Mouse (Mus musculus) c-Kit-positive CD71-positive TER-119-negative erythroid progenitor cells, embryonic 14.5 days (primary cell): ENCODE results near the gene Dcun1d1.
A peak's percentile ranks its signal among the peaks of the same experiment; 100 is the strongest.

Source experiments
- DNase-seq: peaks from one replicate; pipeline ENCODE4 v3.0.0-alpha.2; 2013; ENCODE audit warnings: low read depth

Dcun1d1 gene

GRCm38 (mm10) chr3:35937345-35937744 is at the start of gene Dcun1d1:
TSS of gene Dcun1d1 (minus strand) at chr3:35937445.
- DNase-seq = no peak

- DNase-seq = no peak
These were observed 49.0 kb upstream of the Dcun1d1 start for GRCm38 (mm10) chr3:35986266-35986665.

- peak; percentile 46 for DNase-seq
These were observed 36.3 kb upstream of the Dcun1d1 start for GRCm38 (mm10) chr3:35973551-35973950.

GRCm38 (mm10) chr3:35972985-35973384 is 35.7 kb upstream of the Dcun1d1 start:
- DNase-seq = peak; percentile 34

GRCm38 (mm10) chr3:35971149-35971548 is 33.9 kb upstream of the Dcun1d1 start:
- DNase-seq = no peak

GRCm38 (mm10) chr3:35970441-35970840 is 33.2 kb upstream of the Dcun1d1 start:
- no peak for DNase-seq

GRCm38 (mm10) chr3:35967366-35967921 is 30.2 kb upstream of the Dcun1d1 start:
- no peak for DNase-seq

- DNase-seq = no peak
These were observed 29.2 kb upstream of the Dcun1d1 start for GRCm38 (mm10) chr3:35966493-35966892.

GRCm38 (mm10) chr3:35964928-35965327 is 27.7 kb upstream of the Dcun1d1 start:
- peak; percentile 25 for DNase-seq

GRCm38 (mm10) chr3:35963921-35964320 is 26.7 kb upstream of the Dcun1d1 start:
- DNase-seq = no peak

- no peak for DNase-seq
These were observed 26.2 kb upstream of the Dcun1d1 start for GRCm38 (mm10) chr3:35963401-35963800.

GRCm38 (mm10) chr3:35962967-35963366 is 25.7 kb upstream of the Dcun1d1 start:
- DNase-seq = no peak

GRCm38 (mm10) chr3:35957230-35957629 is 20.0 kb upstream of the Dcun1d1 start:
- DNase-seq = no peak

- no peak for DNase-seq
These were observed 17.8 kb upstream of the Dcun1d1 start for GRCm38 (mm10) chr3:35954901-35955575.

- DNase-seq = no peak
These were observed 16.6 kb upstream of the Dcun1d1 start for GRCm38 (mm10) chr3:35953816-35954215.

GRCm38 (mm10) chr3:35953184-35953583 is 15.9 kb upstream of the Dcun1d1 start:
- DNase-seq = no peak

- DNase-seq = no peak
These were observed 11.0 kb upstream of the Dcun1d1 start for GRCm38 (mm10) chr3:35948197-35948596.

GRCm38 (mm10) chr3:35940520-35941135 is 3.4 kb upstream of the Dcun1d1 start:
- no peak for DNase-seq

GRCm38 (mm10) chr3:35940047-35940446 is 2.8 kb upstream of the Dcun1d1 start:
- DNase-seq = no peak

GRCm38 (mm10) chr3:35933405-35933777 is 3.9 kb downstream of the Dcun1d1 start:
- no peak for DNase-seq

- DNase-seq = no peak
These were observed 4.4 kb downstream of the Dcun1d1 start for GRCm38 (mm10) chr3:35932735-35933404.

- DNase-seq = no peak
These were observed 5.1 kb downstream of the Dcun1d1 start for GRCm38 (mm10) chr3:35931896-35932727.
